Mouse (Mus musculus) MEL (cell line): ENCODE measurements around the gene Plcg1. TPM values are rescaled to one million over a fixed set of nuclear protein-coding genes. Genes with fewer than 3 reads are reported as not detected.

Experiments used
- DNase-seq: peaks from one replicate; pipeline ENCODE4 v3.0.0; 2011; ENCODE audit warnings: low read depth, low spot score
- H3K27ac ChIP-seq: 2 replicates; pipeline ENCODE4 v1.5.1; 2012; ENCODE audit warnings: low read depth, mild to moderate bottlenecking, control low read depth, low read length, moderate library complexity; ENCODE audit not compliant: control insufficient read depth
- H3K27me3 ChIP-seq, 2 experiments: fragments of 150-350 bp in 1 of 2; sonication (generic) in 1 of 2; 2 replicates each; pipeline ENCODE4 v1.6.1; 2012; ENCODE audit warnings: low read length in 2 of 2, mild to moderate bottlenecking in 2 of 2, improper control_type of control experiment in 1 of 2, moderate library complexity in 1 of 2; ENCODE audit not compliant: insufficient read depth in 2 of 2, control insufficient read depth in 1 of 2
- H3K36me3 ChIP-seq, 2 experiments: 2 replicates each; pipeline ENCODE4 v1.6.1; 2012 to 2014; ENCODE audit warnings: low read length in 2 of 2, improper control_type of control experiment in 1 of 2, inconsistent platforms in 1 of 2, mild to moderate bottlenecking in 1 of 2; ENCODE audit not compliant: insufficient read depth in 2 of 2, control insufficient read depth in 1 of 2
- H3K4me1 ChIP-seq, 2 experiments: fragments of 150-350 bp in 1 of 2; sonication (generic) in 1 of 2; 2 replicates each; pipeline ENCODE4 v1.6.1; 2012; ENCODE audit warnings: low read length in 2 of 2, improper control_type of control experiment in 1 of 2, mild to moderate bottlenecking in 1 of 2; ENCODE audit not compliant: insufficient read depth in 2 of 2, control insufficient read depth in 1 of 2
- H3K4me3 ChIP-seq, 2 experiments: fragments of 150-350 bp in 1 of 2; sonication (generic) in 1 of 2; 2 replicates each; pipeline ENCODE4 v1.5.1; 2012; ENCODE audit warnings: low read depth in 2 of 2, low read length in 2 of 2, mild to moderate bottlenecking in 2 of 2, moderate library complexity in 2 of 2, control low read depth in 1 of 2, improper control_type of control experiment in 1 of 2; ENCODE audit not compliant: control insufficient read depth in 1 of 2, insufficient read depth in 1 of 2
- H3K79me2 ChIP-seq: 2 replicates; pipeline ENCODE4 v1.6.1; 2012; ENCODE audit warnings: mild to moderate bottlenecking, low read length, moderate library complexity; ENCODE audit not compliant: control insufficient read depth, poor library complexity, insufficient read depth
- H3K9ac ChIP-seq: 2 replicates; pipeline ENCODE4 v1.6.1; 2012; ENCODE audit warnings: low read depth, mild to moderate bottlenecking, control low read depth, low read length, moderate library complexity; ENCODE audit not compliant: control insufficient read depth, poor library complexity, severe bottlenecking
- H3K9me3 ChIP-seq: fragments of 150-350 bp; sonication (generic); replicated peaks from 2 replicates; pipeline ENCODE4 v1.6.1; 2012; ENCODE audit warnings: mild to moderate bottlenecking, low read length, improper control_type of control experiment, moderate library complexity; ENCODE audit not compliant: insufficient read depth
- CTCF ChIP-seq, 3 experiments: IDR thresholded peaks in 2 of 3; conservative IDR thresholded peaks in 1 of 3; 2 replicates each; pipeline ENCODE4 v1.5.1; 2011 to 2012; ENCODE audit warnings: low read length in 3 of 3, low read depth in 2 of 3, mild to moderate bottlenecking in 2 of 3, improper control_type of control experiment in 1 of 3, inconsistent platforms in 1 of 3, mixed read lengths in 1 of 3, moderate library complexity in 1 of 3; ENCODE audit not compliant: control insufficient read depth in 1 of 3, insufficient read depth in 1 of 3, poor library complexity in 1 of 3, severe bottlenecking in 1 of 3
- HCFC1 ChIP-seq: IDR thresholded peaks from 2 replicates; pipeline ENCODE4 v1.6.1; 2012; ENCODE audit warnings: low read depth, mild to moderate bottlenecking, inconsistent platforms, low read length, improper control_type of control experiment, moderate library complexity
- JUND ChIP-seq: IDR thresholded peaks from 2 replicates; pipeline ENCODE4 v1.6.1; 2011; ENCODE audit warnings: low read depth, mild to moderate bottlenecking, improper control_type of control experiment, low read length
- MAFK ChIP-seq: IDR thresholded peaks from 2 replicates; pipeline ENCODE4 v1.6.1; 2011; ENCODE audit warnings: low read depth, mild to moderate bottlenecking, low read length, improper control_type of control experiment, borderline replicate concordance
- MXI1 ChIP-seq: IDR thresholded peaks from 2 replicates; pipeline ENCODE4 v1.6.1; 2011; ENCODE audit warnings: mild to moderate bottlenecking, low read depth, low read length, improper control_type of control experiment
- NELFE ChIP-seq: IDR thresholded peaks from 2 replicates; pipeline ENCODE4 v1.6.1; 2011; ENCODE audit warnings: low read depth, low read length, improper control_type of control experiment
- POLR2AphosphoS2 ChIP-seq: IDR thresholded peaks from 2 replicates; pipeline ENCODE4 v1.6.1; 2011; ENCODE audit warnings: low read length, improper control_type of control experiment
- RAD21 ChIP-seq: IDR thresholded peaks from 2 replicates; pipeline ENCODE4 v1.6.1; 2011; ENCODE audit warnings: mild to moderate bottlenecking, low read depth, low read length, improper control_type of control experiment
- RCOR1 ChIP-seq: IDR thresholded peaks from 2 replicates; pipeline ENCODE4 v1.6.1; 2012; ENCODE audit warnings: low read depth, mild to moderate bottlenecking, inconsistent platforms, low read length, improper control_type of control experiment
- SMC3 ChIP-seq: IDR thresholded peaks from 2 replicates; pipeline ENCODE4 v1.6.1; 2011; ENCODE audit warnings: low read depth, low read length, improper control_type of control experiment
- TCF12 ChIP-seq: IDR thresholded peaks from 2 replicates; pipeline ENCODE4 v1.6.1; 2014; ENCODE audit warnings: low read depth, mild to moderate bottlenecking, inconsistent platforms, low read length, improper control_type of control experiment, moderate library complexity
- UBTF ChIP-seq: IDR thresholded peaks from 2 replicates; pipeline ENCODE4 v1.6.1; 2012; ENCODE audit warnings: low read depth, mild to moderate bottlenecking, inconsistent platforms, low read length, improper control_type of control experiment, moderate library complexity, borderline replicate concordance; ENCODE audit not compliant: insufficient read depth
- polyA plus RNA-seq, 2 experiments: library from polyadenylated mRNA; stranded (reverse) in 1 of 2; unstranded in 1 of 2; fragments of >175 nt in 1 of 2; fragments of >200 nt in 1 of 2; gene quantifications; 2 replicates each; pipeline versions ENCODE4 v1.2.1 to v1.2.4; 2012; ENCODE audit warnings: low replicate concordance in 2 of 2, low read depth in 1 of 2; ENCODE audit not compliant: insufficient read length in 2 of 2, insufficient read depth in 1 of 2, missing spikeins in 1 of 2
- total RNA-seq: library from RNA; depleted of rRNA; stranded (reverse); fragments of 300-350 nt; gene quantifications from 2 replicates; pipeline ENCODE4 v1.2.3, GENCODE M21; 2012

The Plcg1 gene
- total and polyA plus RNA-seq, 3 experiments, result 15.4 to 27.5 TPM; not detected in 1

DNA sequence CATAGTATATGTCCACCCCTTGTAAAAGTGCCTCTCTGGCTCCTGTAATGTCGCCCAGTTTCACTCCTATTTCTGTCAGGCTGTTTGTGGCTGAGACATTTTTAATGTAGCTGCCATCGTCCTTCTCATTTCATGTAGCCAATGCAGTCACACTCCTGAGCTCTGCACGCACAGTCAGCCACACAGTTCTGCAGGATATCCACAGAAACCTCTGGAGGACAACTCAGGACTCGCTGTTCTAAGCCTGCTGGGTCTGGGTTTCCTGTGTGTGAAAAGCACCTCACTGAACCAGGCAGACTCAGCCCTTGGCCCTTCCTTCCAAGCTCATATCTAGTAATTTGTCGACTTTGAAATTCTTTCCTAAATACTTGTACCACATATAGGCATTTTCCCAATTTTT, 6.6 kb upstream of the Plcg1 start:
- no peaks in the 10 kb centered on the region for H3K27me3 ChIP-seq
- no peak overlapping the region for H3K27ac ChIP-seq
- H3K4me1 ChIP-seq, result 0 out of 4 replicates have a peak, but pooled peaks cover 0 to 1% of the 10 kb centered on the region in 2 experiments
- H3K4me3 ChIP-seq, result no peak overlapping the region
- no peak for TF ChIP-seq RCOR1
- no peak for TF ChIP-seq SMC3
- TF ChIP-seq NELFE, result no peak
- no peak overlapping the region for H3K9ac ChIP-seq
- peaks cover 0 to 11% of the 10 kb centered on the region in 2 experiments; a peak in 2 of 4 replicates for H3K36me3 ChIP-seq
- no peaks in the 10 kb centered on the region for H3K9me3 ChIP-seq
- no peaks in the 10 kb centered on the region for H3K79me2 ChIP-seq
- no peak for DNase-seq

DNA sequence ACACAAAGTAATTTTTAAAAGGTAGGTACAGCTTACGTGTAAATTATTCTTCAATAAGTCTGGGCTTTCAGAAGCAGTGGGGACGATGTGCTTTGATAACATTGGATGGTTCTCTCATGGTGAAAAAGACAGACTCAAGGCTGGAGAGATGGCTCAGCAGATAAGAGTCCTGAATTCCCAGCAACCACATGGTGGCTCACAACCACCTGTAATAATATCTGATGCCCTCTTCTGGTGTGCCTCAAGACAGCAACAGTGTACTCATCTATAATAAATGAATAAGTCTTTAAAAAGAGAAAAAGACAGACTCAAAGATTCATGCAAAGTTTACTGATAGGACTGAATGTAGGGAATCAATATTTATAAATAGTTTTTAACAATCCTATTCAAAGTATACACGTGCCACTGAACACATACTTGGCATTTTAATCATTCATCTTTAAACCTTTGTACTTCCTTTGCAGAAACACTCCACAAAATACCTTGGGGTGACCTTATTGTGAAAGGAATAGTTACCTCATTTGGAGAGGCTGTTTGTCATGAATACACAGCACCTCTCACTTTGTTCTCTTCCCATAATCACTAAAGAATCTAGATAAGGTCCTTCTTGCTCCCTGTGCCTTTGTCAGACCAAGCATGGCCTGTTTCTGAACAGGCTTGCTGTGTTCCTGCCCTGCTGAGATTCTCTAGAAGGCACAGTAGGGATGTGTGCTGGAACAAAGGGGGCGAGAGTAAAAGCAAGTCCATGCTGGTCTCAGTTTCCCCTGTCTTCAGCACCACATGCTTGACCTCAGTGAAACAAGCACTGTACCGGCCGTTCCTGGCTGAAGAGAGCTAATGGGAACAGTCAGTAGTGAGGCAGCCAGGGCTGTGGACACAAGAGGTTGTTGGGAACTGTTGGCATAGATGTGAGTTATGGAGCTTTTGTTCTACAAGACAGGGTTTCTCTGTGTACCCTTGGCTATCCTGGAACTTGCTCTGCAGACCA, 4.9 kb upstream of the Plcg1 start:
- Histone ChIP-seq H3K36me3 (peaks cover 4% of the 10 kb centered on the region in 2 experiments; a peak in 2 of 4 replicates), H3K9ac (no peak overlapping the region), H3K27ac (no peak overlapping the region), H3K27me3 (no peaks in the 10 kb centered on the region), H3K79me2 (no peaks in the 10 kb centered on the region; the same call in 1 of the 2 replicates), H3K9me3 (no peaks in the 10 kb centered on the region), H3K4me1 (peaks cover 0 to 9% of the 10 kb centered on the region in 2 experiments; a peak in 3 of 4 replicates), H3K4me3 (no peak overlapping the region)
- TF ChIP-seq TCF12 (no peak), JUND (no peak), MAFK (no peak), CTCF (IDR thresholded peaks at IDR 0.05 in 2 of 3, conservative IDR thresholded peaks at IDR 0.05 in 1 of 3; ENCODE audit: control insufficient read depth in 1 of 3, insufficient read depth in 1 of 3, low read depth in 2 of 3, low read length in 3 of 3, poor library complexity in 1 of 3, severe bottlenecking in 1 of 3) (peak in 1 of 3 experiments; percentile 12; a peak in 1 of 6 replicates)
- no peak for DNase-seq

DNA sequence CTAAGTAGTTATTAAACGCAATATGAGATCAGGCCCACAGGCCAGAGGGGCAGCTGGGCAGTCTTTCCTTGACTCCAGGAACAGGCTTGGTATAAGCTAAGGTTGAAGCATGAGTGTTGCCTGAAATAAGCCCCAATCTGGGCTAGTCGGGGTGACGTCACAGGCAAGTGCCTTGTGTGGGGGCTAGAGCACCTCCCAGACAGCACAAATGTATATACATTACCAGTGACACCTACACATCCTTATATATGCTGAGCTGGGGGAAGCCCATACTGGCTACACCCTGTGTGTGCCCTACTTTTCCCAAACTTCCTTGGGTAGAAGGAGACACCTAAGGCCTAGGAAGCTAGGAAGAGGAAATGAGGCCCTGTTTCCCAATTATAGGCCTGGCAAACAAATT, 2.1 kb upstream of the Plcg1 start:
- Histone ChIP-seq H3K27me3 (no peaks in the 10 kb centered on the region), H3K36me3 (peaks cover 0 to 7% of the 10 kb centered on the region in 2 experiments; a peak in 1 of 4 replicates), H3K9me3 (no peaks in the 10 kb centered on the region), H3K79me2 (peaks cover 11% of the 10 kb centered on the region), H3K4me3 (no peak overlapping the region), H3K9ac (no peak overlapping the region), H3K4me1 (peaks cover 0 to 16% of the 10 kb centered on the region in 2 experiments; a peak in 3 of 4 replicates), H3K27ac (no peak overlapping the region)
- DNase-seq, result no peak
- TF ChIP-seq POLR2AphosphoS2 (no peak), HCFC1 (no peak), TCF12 (no peak), UBTF (no peak), CTCF (IDR thresholded peaks at IDR 0.05 in 2 of 3, conservative IDR thresholded peaks at IDR 0.05 in 1 of 3; ENCODE audit: control insufficient read depth in 1 of 3, insufficient read depth in 1 of 3, low read depth in 2 of 3, low read length in 3 of 3, poor library complexity in 1 of 3, severe bottlenecking in 1 of 3) (no peak), MXI1 (no peak), RAD21 (no peak)
